Mouse (Mus musculus) lung, postnatal 0 days (tissue): ENCODE measurements around the gene Rhpn2. TPM values are rescaled to one million over a fixed set of nuclear protein-coding genes. Genes with fewer than 3 reads are reported as not detected.
A peak's percentile ranks its signal among the peaks of the same experiment; 100 is the strongest.

Experiments
- ATAC-seq: fragments of 200-750 bp; cut with Nextera tagmentation; 2 replicates; pipeline ENCODE4 v1.8.0; 2017; ENCODE audit warnings: moderate library complexity
- DNase-seq: peaks from one replicate; pipeline ENCODE4 v3.0.0-alpha.2; 2016; ENCODE audit warnings: low spot score
- H3K27ac ChIP-seq: fragments of 300-500 bp; sonication (generic); 2 replicates; pipeline ENCODE4 v1.5.1; 2014; ENCODE audit warnings: antibody characterized with exemption, mild to moderate bottlenecking, low read length, mixed read lengths
- H3K27me3 ChIP-seq: fragments of 300-500 bp; sonication (generic); replicated peaks from 2 replicates; pipeline ENCODE4 v1.6.1; 2014; ENCODE audit warnings: low read length, mixed read lengths; ENCODE audit not compliant: insufficient read depth
- H3K36me3 ChIP-seq: fragments of 300-500 bp; sonication (generic); 2 replicates; pipeline ENCODE4 v1.6.1; 2014; ENCODE audit warnings: low read length, mixed read lengths; ENCODE audit not compliant: insufficient read depth
- H3K4me1 ChIP-seq: fragments of 300-500 bp; sonication (generic); 2 replicates; pipeline ENCODE4 v1.6.1; 2014; ENCODE audit warnings: antibody characterized with exemption, low read depth, low read length, mixed read lengths; ENCODE audit not compliant: insufficient read depth
- H3K4me2 ChIP-seq: fragments of 300-500 bp; sonication (generic); replicated peaks from 2 replicates; pipeline ENCODE4 v1.6.1; 2014; ENCODE audit warnings: low read depth, mild to moderate bottlenecking, low read length, moderate library complexity, mixed read lengths
- H3K4me3 ChIP-seq: fragments of 300-500 bp; sonication (generic); 2 replicates; pipeline ENCODE4 v1.5.1; 2014; ENCODE audit warnings: low read depth, low read length
- H3K9ac ChIP-seq: fragments of 300-500 bp; sonication (generic); replicated peaks from 2 replicates; pipeline ENCODE4 v1.6.1; 2014; ENCODE audit warnings: low read depth, mild to moderate bottlenecking
- H3K9me3 ChIP-seq: fragments of 300-500 bp; sonication (generic); 2 replicates; pipeline ENCODE4 v1.6.1; 2016; ENCODE audit warnings: low read length, mixed read lengths
- CTCF ChIP-seq: IDR thresholded peaks from 2 replicates; pipeline ENCODE4 v1.5.1; 2016; ENCODE audit warnings: antibody characterized with exemption, mild to moderate bottlenecking
- EP300 ChIP-seq: IDR thresholded peaks from 2 replicates; pipeline ENCODE4 v1.6.1; 2016; ENCODE audit warnings: antibody characterized with exemption, mild to moderate bottlenecking, control low read depth
- WGBS: fragments of 180-500 bp; shearing (Covaris S2); extraction: QIAGEN DNeasy Blood & Tissue Kit; methylation state at CpG from one replicate; pipeline ENCODE4 v1.1.7; 2014; 5-methylcytosine and 5-hydroxymethylcytosine counted together
- polyA plus RNA-seq: library from polyadenylated mRNA; unstranded; fragments of >200 nt; fragmentation: Nextera tagmentation; extraction: Ambion mirVana; gene quantifications from 2 replicates; pipeline ENCODE4 v1.2.1, GENCODE M21; 2015

Rhpn2 gene
- polyA plus RNA-seq, 1 experiment from 2014 or later: 4.6 TPM

- no peak overlapping the region for H3K9ac ChIP-seq
- 93% methylated on average over 15 of the region's 15 CpGs for WGBS
- ATAC-seq: no peak
Measured at GRCm38 (mm10) chr7:35353306-35353705, 19.3 kb downstream of the Rhpn2 start.

GRCm38 (mm10) chr7:35355303-35355872, 21.4 kb downstream of the Rhpn2 start:
- no peak overlapping the region for H3K4me2 ChIP-seq
- H3K36me3 ChIP-seq: no peaks in the 10 kb centered on the region
- no peak overlapping the region for H3K9ac ChIP-seq
- no peaks in the 10 kb centered on the region for H3K9me3 ChIP-seq
- 38% methylated on average over 5 of the region's 5 CpGs for WGBS
- H3K4me3 ChIP-seq: no peak overlapping the region
- DNase-seq (no peak), ATAC-seq (no peak)
- TF ChIP-seq CTCF: no peak
- TF ChIP-seq EP300: no peak
- H3K27ac ChIP-seq: no peak overlapping the region
- no peaks in the 10 kb centered on the region for H3K27me3 ChIP-seq
- no peaks in the 10 kb centered on the region for H3K4me1 ChIP-seq

More at GRCm38 (mm10) chr7:35353306-35353705, 19.3 kb downstream of the Rhpn2 start:
- no peak overlapping the region for H3K27ac ChIP-seq
- no peak overlapping the region for H3K4me2 ChIP-seq
- H3K4me1 ChIP-seq: no peaks in the 10 kb centered on the region
- H3K9me3 ChIP-seq: no peaks in the 10 kb centered on the region
- no peak overlapping the region for H3K4me3 ChIP-seq
- H3K27me3 ChIP-seq: no peaks in the 10 kb centered on the region
- no peaks in the 10 kb centered on the region for H3K36me3 ChIP-seq
- DNase-seq: no peak
- TF ChIP-seq CTCF: no peak
- no peak for TF ChIP-seq EP300

- no peaks in the 10 kb centered on the region for H3K9me3 ChIP-seq
- H3K27ac ChIP-seq: no peak overlapping the region
- ATAC-seq (no peak), DNase-seq (no peak)
- no peak overlapping the region for H3K4me3 ChIP-seq
- no peak for TF ChIP-seq CTCF
- no peak for TF ChIP-seq EP300
- peaks cover 3% of the 10 kb centered on the region; the same call in 1 of the 2 replicates for H3K4me1 ChIP-seq
- H3K9ac ChIP-seq: no peak overlapping the region
- H3K36me3 ChIP-seq: no peaks in the 10 kb centered on the region
- H3K27me3 ChIP-seq: no peaks in the 10 kb centered on the region
- WGBS: 65% methylated on average over 12 of the region's 12 CpGs
- no peak overlapping the region for H3K4me2 ChIP-seq
Measured at GRCm38 (mm10) chr7:35357621-35358020, 23.7 kb downstream of the Rhpn2 start.

GRCm38 (mm10) chr7:35362253-35362652, 28.3 kb downstream of the Rhpn2 start:
- 53% methylated on average over 5 of the region's 5 CpGs for WGBS
- Histone ChIP-seq H3K27ac (no peak overlapping the region), H3K4me1 (peaks cover 3% of the 10 kb centered on the region; the same call in 1 of the 2 replicates), H3K4me2 (no peak overlapping the region), H3K4me3 (no peak overlapping the region), H3K36me3 (no peaks in the 10 kb centered on the region), H3K27me3 (no peaks in the 10 kb centered on the region), H3K9me3 (no peaks in the 10 kb centered on the region), H3K9ac (no peak overlapping the region)
- no peak for TF ChIP-seq CTCF
- no peak for TF ChIP-seq EP300
- DNase-seq (no peak), ATAC-seq (peak; percentile 35; the same call in 1 of the 2 replicates)

- no peak overlapping the region for H3K27ac ChIP-seq
- no peak overlapping the region for H3K4me3 ChIP-seq
- H3K27me3 ChIP-seq: no peaks in the 10 kb centered on the region
- peak; percentile 69 for ATAC-seq
- no peaks in the 10 kb centered on the region for H3K36me3 ChIP-seq
- no peak for TF ChIP-seq CTCF
- no peak for TF ChIP-seq EP300
- H3K4me2 ChIP-seq: no peak overlapping the region
- no peak overlapping the region for H3K9ac ChIP-seq
- DNase-seq: no peak
- no peaks in the 10 kb centered on the region for H3K9me3 ChIP-seq
- peaks cover 3% of the 10 kb centered on the region; the same call in 1 of the 2 replicates for H3K4me1 ChIP-seq
- WGBS: 48% methylated on average over 5 of the region's 5 CpGs
Measured at GRCm38 (mm10) chr7:35362868-35363267, 28.9 kb downstream of the Rhpn2 start.

GRCm38 (mm10) chr7:35365161-35365910, 31.4 kb downstream of the Rhpn2 start:
- no peak overlapping the region for H3K27ac ChIP-seq
- TF ChIP-seq CTCF: no peak
- TF ChIP-seq EP300: no peak
- H3K4me2 ChIP-seq: no peak overlapping the region
- H3K36me3 ChIP-seq: no peaks in the 10 kb centered on the region
- ATAC-seq (peak; percentile 39; the same call in 1 of the 2 replicates), DNase-seq (no peak)
- no peaks in the 10 kb centered on the region for H3K9me3 ChIP-seq
- H3K4me1 ChIP-seq: peaks cover 3% of the 10 kb centered on the region; the same call in 1 of the 2 replicates
- H3K27me3 ChIP-seq: no peaks in the 10 kb centered on the region
- 61% methylated on average over 12 of the region's 12 CpGs for WGBS
- H3K9ac ChIP-seq: no peak overlapping the region
- no peak overlapping the region for H3K4me3 ChIP-seq
